Mouse (Mus musculus) cerebellum, adult 2 months (tissue): ENCODE results near the gene Gnl2. TPM values are rescaled to one million over a fixed set of nuclear protein-coding genes. Genes with fewer than 3 reads are reported as not detected.

Source experiments
- DNase-seq, 2 experiments: peaks; one replicate each; pipeline ENCODE4 v3.0.0; 2021
- H3K27ac ChIP-seq: fragments of 200-500 bp; 2 replicates; pipeline ENCODE4 v1.5.1; 2012; ENCODE audit warnings: low read length, control low read depth, inconsistent platforms; ENCODE audit not compliant: insufficient read depth
- H3K27me3 ChIP-seq: fragments of 200-500 bp; 2 replicates; pipeline ENCODE4 v1.6.1; 2012; ENCODE audit warnings: inconsistent platforms, mild to moderate bottlenecking, low read length, moderate library complexity; ENCODE audit not compliant: control insufficient read depth, insufficient read depth
- H3K4me1 ChIP-seq: fragments of 200-500 bp; 2 replicates; pipeline ENCODE4 v1.6.1; 2011; ENCODE audit warnings: low read length; ENCODE audit not compliant: control insufficient read depth, insufficient read depth
- H3K4me3 ChIP-seq: fragments of 200-500 bp; replicated peaks from 2 replicates; pipeline ENCODE3; 2011; ENCODE audit warnings: mild to moderate bottlenecking, low read depth, low read length, control low read depth; ENCODE audit not compliant: insufficient read depth
- CTCF ChIP-seq: fragments of 200-500 bp; IDR thresholded peaks from 2 replicates; pipeline ENCODE4 v1.5.1; 2011; ENCODE audit warnings: low read depth, mild to moderate bottlenecking, control low read depth, low read length, moderate library complexity, borderline replicate concordance; ENCODE audit not compliant: insufficient read depth
- POLR2A ChIP-seq: fragments of 200-500 bp; IDR thresholded peaks from 2 replicates; pipeline ENCODE4 v1.6.1; 2011; ENCODE audit warnings: low read length, control low read depth, borderline replicate concordance; ENCODE audit not compliant: insufficient read depth
- WGBS: fragments of 180-500 bp; shearing (Covaris S2); methylation state at CpG from one replicate; pipeline ENCODE4 v1.1.7; 2018; 5-methylcytosine and 5-hydroxymethylcytosine counted together
- polyA plus RNA-seq: library from polyadenylated mRNA; depleted of rRNA; stranded (reverse); fragments of >200 nt; gene quantifications from 2 replicates; pipeline ENCODE4 v1.2.3, GENCODE M21; 2012; rRNA removed

The Gnl2 gene
- polyA plus RNA-seq, 1 experiment, result 85.4 TPM

DNA sequence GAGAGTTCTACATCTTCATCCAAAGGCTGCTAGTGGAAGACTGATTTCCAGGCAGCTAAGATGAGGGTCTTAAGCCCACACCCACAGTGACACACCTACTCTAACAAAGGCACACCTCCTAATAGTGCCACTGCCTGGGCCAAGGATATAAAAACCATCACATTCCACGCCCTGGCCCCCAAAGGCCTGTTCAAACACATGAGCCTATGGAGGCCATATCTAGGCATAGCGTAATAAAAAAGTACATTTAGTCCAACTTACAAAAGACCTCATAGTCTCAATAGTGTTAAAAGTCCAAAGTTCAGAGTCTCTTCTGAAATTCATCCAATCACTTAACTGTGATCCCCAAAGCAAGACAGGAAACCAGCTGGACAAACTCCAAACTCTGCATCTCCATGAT is 62.3 kb downstream of the Gnl2 start:
- no peak for TF ChIP-seq POLR2A
- no peak for TF ChIP-seq CTCF
- H3K4me3 ChIP-seq, result no peak overlapping the region
- WGBS, result 97% methylated on average over 2 of the region's 2 CpGs
- DNase-seq, result no peak
- no peak overlapping the region for H3K27ac ChIP-seq
- H3K4me1 ChIP-seq, result no peaks in the 10 kb centered on the region
- H3K27me3 ChIP-seq, result no peaks in the 10 kb centered on the region

DNA sequence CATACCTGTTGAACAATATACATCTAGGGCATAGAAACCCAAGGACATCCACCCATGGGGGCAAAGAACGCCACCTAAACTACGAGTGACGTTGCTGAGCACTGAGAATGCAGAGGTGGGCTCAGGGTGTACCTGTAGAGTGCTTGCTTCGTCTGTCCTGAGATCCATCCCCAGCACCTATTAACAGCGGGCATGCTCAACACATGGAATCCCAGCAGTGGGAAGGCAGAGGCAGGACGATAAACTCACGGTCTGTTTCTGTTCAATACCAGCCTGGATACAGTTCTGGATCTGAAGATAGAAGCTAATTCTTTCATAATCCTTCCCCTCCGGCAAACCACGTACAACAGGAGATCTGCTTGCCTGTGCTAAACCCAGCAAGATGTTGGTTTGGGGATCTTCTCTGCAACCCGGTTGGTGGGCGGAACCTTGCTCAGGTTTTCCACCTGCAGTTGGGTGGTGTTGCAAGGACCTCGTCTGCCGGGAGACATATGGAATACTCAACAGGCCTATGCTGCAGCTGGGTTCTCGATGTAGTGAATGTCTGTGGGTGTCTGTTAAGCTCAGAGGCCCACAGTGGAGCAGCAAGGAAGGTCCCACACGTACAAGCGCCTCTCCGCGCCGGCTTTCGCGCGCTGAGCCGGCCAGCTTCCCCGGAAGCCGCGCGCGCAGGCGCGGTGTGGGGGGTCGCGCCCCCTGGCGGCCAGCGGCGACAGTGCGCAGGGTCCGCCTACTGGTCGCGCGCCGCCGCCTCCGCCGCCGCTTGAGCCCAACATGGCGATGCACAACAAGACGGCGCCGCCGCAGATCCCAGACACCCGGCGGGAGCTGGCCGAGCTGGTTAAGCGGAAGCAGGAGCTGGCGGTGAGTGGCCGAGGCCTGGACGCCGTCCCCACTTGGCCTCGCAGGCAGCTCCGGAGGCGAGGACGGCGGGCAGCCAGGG is 68.3 kb downstream of the Gnl2 start, which contains the start of gene Meaf6:
Gene Meaf6, plus strand, starts transcription at position 732 of the 943 bp plus-strand sequence.
- Histone ChIP-seq H3K27ac (peak within 1 kb of the TSS; percentile 96), H3K4me1 (peaks cover 4% of the 10 kb centered on the region), H3K27me3 (no peaks in the 10 kb centered on the region), H3K4me3 (peak within 1 kb of the TSS; percentile 59)
- DNase-seq, result peak; percentile 91 to 94
- TF ChIP-seq CTCF (peak; percentile 63), POLR2A (peak; percentile 69; the same call in 1 of the 2 replicates)
- 1% methylated on average over 63 of the region's 63 CpGs for WGBS

DNA sequence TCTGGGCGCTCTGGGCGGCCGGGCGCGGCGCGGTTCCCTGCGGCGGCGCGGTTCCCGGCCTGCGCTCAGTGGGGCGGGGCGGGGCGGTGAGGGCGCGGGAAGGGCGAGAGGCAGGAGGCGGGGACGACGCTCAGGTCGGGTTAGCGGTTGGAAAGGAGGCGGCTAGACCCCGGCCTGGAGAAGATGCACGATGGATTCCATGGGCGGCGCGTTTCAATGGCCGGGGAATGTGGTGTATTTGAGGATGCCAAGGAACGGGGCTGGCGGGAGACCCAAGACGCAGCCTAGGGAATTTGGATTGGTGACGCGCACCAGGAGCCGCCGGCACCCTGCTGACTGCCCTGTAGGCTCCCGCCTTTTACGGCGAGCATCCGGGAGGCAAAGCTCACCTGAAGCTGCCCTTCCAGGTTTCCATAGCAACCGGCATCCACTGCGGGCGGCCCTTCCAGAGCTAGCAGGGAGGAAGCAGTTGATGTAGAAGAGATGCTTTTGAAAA is 69.0 kb downstream of the Gnl2 start:
- TF ChIP-seq POLR2A, result no peak
- Histone ChIP-seq H3K27me3 (no peaks in the 10 kb centered on the region), H3K27ac (peak overlapping the region; percentile 96), H3K4me1 (peaks cover 4% of the 10 kb centered on the region), H3K4me3 (peak overlapping the region; percentile 59)
- WGBS, result under 1% methylated on average over 44 of the region's 45 CpGs
- DNase-seq, result peak in 1 of 2 experiments; percentile 80

DNA sequence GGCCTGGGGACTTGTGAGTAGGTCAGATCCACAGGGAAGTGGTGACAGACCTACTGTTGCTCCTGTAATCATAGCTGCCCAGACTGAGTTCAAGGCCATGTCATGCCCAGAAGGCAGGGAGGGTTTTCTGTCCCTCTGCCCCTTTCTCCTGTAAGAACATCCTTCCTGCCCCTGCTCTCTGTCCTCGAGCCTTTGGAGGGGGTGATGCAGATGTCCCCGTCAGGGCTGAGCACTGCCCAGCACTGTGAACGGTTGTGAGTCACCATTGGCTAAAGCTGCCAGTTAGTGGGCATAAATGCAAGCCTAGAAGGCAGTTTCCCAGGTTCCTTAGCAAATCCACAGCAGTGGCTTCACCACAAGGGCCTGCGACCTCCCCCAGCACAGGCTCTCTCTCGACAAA is 76.6 kb downstream of the Gnl2 start:
- Histone ChIP-seq H3K27ac (no peak overlapping the region), H3K4me3 (no peak overlapping the region), H3K27me3 (no peaks in the 10 kb centered on the region), H3K4me1 (no peaks in the 10 kb centered on the region)
- DNase-seq, result no peak
- TF ChIP-seq CTCF (no peak), POLR2A (no peak)
- 75% methylated on average over 5 of the region's 5 CpGs for WGBS

DNA sequence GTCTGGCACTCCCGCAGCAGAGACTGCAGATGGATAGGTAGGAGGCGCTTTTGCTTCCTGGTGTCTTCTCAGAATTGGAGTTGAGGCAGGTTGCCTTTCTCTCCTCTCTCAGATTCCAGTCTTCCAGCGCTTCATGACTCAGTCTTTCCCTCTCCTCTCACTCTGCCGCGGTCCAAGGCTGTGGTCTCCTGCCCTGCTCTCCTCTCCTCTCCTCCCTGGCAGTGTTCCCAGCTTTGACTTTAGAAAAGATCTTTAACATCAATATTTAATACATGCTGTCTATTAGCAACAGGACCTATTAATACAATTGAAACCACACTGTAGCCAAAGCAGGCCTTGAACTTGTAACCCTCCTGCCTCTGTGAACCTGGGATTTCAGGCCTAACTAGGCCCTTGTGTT is 79.7 kb downstream of the Gnl2 start:
- H3K27ac ChIP-seq, result no peak overlapping the region
- no peaks in the 10 kb centered on the region for H3K27me3 ChIP-seq
- H3K4me3 ChIP-seq, result no peak overlapping the region
- TF ChIP-seq POLR2A (no peak), CTCF (no peak)
- no peaks in the 10 kb centered on the region; the same call in 1 of the 2 replicates for H3K4me1 ChIP-seq
- WGBS, result 87% methylated on average over 5 of the region's 5 CpGs
- no peak for DNase-seq

DNA sequence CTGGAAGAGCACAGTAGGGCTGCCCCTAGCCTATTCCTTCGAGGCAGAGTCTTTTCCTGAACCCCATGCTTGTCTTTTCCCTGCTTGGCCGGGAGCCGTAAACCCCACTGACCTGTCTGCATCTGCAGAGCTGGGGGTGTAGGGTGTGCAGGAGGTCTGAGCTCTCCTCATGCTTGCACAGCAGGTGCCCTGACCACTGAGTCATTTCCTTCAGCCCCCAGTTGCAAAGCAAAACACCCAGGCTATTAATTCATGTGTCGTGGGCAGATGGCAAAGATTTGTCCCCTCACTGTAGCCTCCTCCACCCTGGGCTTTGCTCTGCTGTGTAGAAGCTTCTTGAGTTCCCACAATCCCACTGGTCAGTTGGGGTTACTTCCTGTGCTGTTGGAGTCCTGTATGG is 81.0 kb downstream of the Gnl2 start:
- Histone ChIP-seq H3K27me3 (no peaks in the 10 kb centered on the region), H3K4me3 (no peak overlapping the region), H3K4me1 (no peaks in the 10 kb centered on the region; the same call in 1 of the 2 replicates), H3K27ac (no peak overlapping the region)
- 75% methylated on average over 4 of the region's 4 CpGs for WGBS
- TF ChIP-seq POLR2A, result no peak
- TF ChIP-seq CTCF, result no peak
- DNase-seq, result no peak

DNA sequence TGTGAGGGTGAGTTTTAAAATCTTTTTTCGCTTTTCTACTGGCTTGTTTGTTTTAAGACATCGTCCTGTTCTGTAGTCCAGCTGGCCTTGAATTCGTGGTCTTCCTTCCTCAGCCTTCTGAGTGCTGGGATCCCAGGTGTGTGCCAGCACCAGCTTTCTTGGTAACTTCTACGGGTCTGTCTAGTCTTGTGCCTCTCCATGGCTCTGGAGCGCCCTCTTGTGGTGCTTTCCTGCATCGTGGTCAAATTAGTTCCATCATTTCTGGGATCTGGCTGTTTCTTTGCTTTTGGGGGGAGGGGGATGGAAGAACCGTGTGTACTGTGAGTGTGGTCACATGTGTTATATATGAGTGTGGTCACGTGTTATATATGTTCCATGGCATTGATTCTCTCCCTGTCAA is 83.1 kb downstream of the Gnl2 start:
- no peak for TF ChIP-seq POLR2A
- peak; percentile 89 for TF ChIP-seq CTCF
- no peak overlapping the region for H3K27ac ChIP-seq
- no peak overlapping the region for H3K4me3 ChIP-seq
- H3K4me1 ChIP-seq, result no peaks in the 10 kb centered on the region; the same call in 1 of the 2 replicates
- 9% methylated on average over 8 of the region's 8 CpGs for WGBS
- DNase-seq, result peak; percentile 67 to 84
- no peaks in the 10 kb centered on the region for H3K27me3 ChIP-seq

DNA sequence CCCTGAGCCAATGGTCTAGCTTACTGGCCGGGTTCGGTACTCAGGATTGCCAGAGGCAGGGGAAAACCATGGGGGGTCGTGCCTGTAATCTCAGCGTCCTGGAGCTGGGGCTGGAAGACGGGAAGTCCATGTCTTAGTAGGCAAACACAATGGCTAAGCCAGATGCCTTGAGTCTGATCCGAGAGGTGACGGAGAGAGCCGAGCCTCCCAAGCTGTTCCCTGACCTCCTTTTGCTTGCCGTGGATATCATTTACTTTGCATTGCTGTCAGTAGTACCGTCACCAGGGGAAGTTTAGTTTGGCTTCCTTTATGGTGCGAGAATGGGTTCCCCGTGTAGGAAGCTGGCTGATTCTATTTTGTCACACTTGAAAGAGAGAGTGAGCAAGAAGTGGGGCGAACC is 84.9 kb downstream of the Gnl2 start:
- Histone ChIP-seq H3K4me1 (no peaks in the 10 kb centered on the region; the same call in 1 of the 2 replicates), H3K4me3 (no peak overlapping the region), H3K27me3 (no peaks in the 10 kb centered on the region), H3K27ac (no peak overlapping the region)
- TF ChIP-seq POLR2A (no peak), CTCF (no peak)
- DNase-seq, result no peak
- WGBS, result 62% methylated on average over 13 of the region's 13 CpGs

Other genes starting within 250 kb of the Gnl2 start
- 14.9 and 17.0 TPM in 2 replicates for gene Mtf1, start 214.5 kb upstream of the Gnl2 start, polyA plus RNA-seq
- gene Yrdc, start 165.9 kb upstream of the Gnl2 start, polyA plus RNA-seq, result 42.1 and 52.5 TPM in 2 replicates
- gene 1110065P20Rik, start 165.4 kb upstream of the Gnl2 start, polyA plus RNA-seq, result 85.5 and 85.8 TPM in 2 replicates
- gene Maneal, start 154.4 kb upstream of the Gnl2 start, polyA plus RNA-seq, result 71.9 and 72.6 TPM in 2 replicates
- 22.3 and 29.4 TPM in 2 replicates for gene Epha10, start 135.7 kb upstream of the Gnl2 start, polyA plus RNA-seq
- gene 9930104L06Rik, start 79.5 kb upstream of the Gnl2 start, polyA plus RNA-seq, result 24.0 TPM in 2 replicates
- 1.2 TPM in 2 replicates for gene Cdca8, start 77.3 kb upstream of the Gnl2 start, polyA plus RNA-seq
- gene Rspo1, start 30.2 kb upstream of the Gnl2 start, polyA plus RNA-seq, result 0.72 and 0.93 TPM in 2 replicates
- 1.1 and 1.8 TPM in 2 replicates for gene Dnali1, start 49.1 kb downstream of the Gnl2 start, polyA plus RNA-seq
- gene Snip1, start 50.1 kb downstream of the Gnl2 start, polyA plus RNA-seq, result 13.5 and 14.5 TPM in 2 replicates
- gene Meaf6, start 68.5 kb downstream of the Gnl2 start, polyA plus RNA-seq, result 87.7 and 94.2 TPM in 2 replicates
- gene Zc3h12a, start 111.3 kb downstream of the Gnl2 start, polyA plus RNA-seq, result 1.2 and 1.3 TPM in 2 replicates